Mouse (Mus musculus) hindbrain, embryonic 12.5 days (tissue): Measurements from ENCODE around the gene Agbl2. TPM values are rescaled to one million over a fixed set of nuclear protein-coding genes. Genes with fewer than 3 reads are reported as not detected.
A peak's percentile ranks its signal among the peaks of the same experiment; 100 is the strongest.

Source experiments
- ATAC-seq: fragments of 200-750 bp; cut with Nextera tagmentation; 2 replicates; pipeline ENCODE4 v1.8.0; 2017; ENCODE audit warnings: moderate TSS enrichment; ENCODE audit not compliant: low FRiP score
- H3K27ac ChIP-seq: fragments of 300-500 bp; sonication (generic); 2 replicates; pipeline ENCODE4 v1.5.1; 2016; ENCODE audit warnings: mild to moderate bottlenecking
- H3K27me3 ChIP-seq: fragments of 300-500 bp; sonication (generic); 2 replicates; pipeline ENCODE4 v1.6.1; 2016; ENCODE audit warnings: mild to moderate bottlenecking
- H3K36me3 ChIP-seq: fragments of 300-500 bp; sonication (generic); 2 replicates; pipeline ENCODE4 v1.6.1; 2016; ENCODE audit warnings: mild to moderate bottlenecking
- H3K4me1 ChIP-seq: fragments of 300-500 bp; sonication (generic); 2 replicates; pipeline ENCODE4 v1.6.1; 2016
- H3K4me2 ChIP-seq: fragments of 300-500 bp; sonication (generic); replicated peaks from 2 replicates; pipeline ENCODE4 v1.6.1; 2016; ENCODE audit warnings: mild to moderate bottlenecking
- H3K4me3 ChIP-seq: fragments of 300-500 bp; sonication (generic); 2 replicates; pipeline ENCODE4 v1.5.1; 2016; ENCODE audit warnings: mild to moderate bottlenecking
- H3K9ac ChIP-seq: fragments of 300-500 bp; sonication (generic); 2 replicates; pipeline ENCODE4 v1.6.1; 2016; ENCODE audit warnings: mild to moderate bottlenecking, moderate library complexity
- H3K9me3 ChIP-seq: fragments of 300-500 bp; sonication (generic); replicated peaks from 2 replicates; pipeline ENCODE4 v1.6.1; 2016; ENCODE audit warnings: mild to moderate bottlenecking
- WGBS: fragments of 180-500 bp; shearing (Covaris S2); methylation state at CpG from one replicate; pipeline ENCODE4 v1.1.7; 2016; 5-methylcytosine and 5-hydroxymethylcytosine counted together
- polyA plus RNA-seq: library from polyadenylated mRNA; unstranded; fragments of >200 nt; fragmentation: Nextera tagmentation; extraction: Ambion mirVana; gene quantifications from 2 replicates; pipeline ENCODE4 v1.2.1, GENCODE M21; 2016

Gene Agbl2
- polyA plus RNA-seq, 1 experiment from 2014 or later = 1.4 TPM

DNA sequence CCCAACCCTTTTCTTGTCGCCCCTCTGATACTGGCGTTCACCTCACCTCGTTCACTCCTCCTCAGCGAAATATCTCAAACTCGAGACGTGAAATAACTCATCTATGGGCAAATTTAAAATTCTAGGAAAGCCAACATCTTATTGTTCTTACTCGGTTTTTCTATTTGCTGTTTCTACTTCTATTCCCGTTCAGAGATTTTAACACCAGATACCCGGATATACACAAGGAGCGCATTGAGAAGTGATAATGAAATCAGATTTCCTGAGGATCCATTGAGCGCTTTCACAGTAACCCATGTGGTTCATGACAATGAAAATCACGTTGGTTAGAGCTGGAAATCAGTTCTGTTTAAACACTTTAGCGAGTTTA, 65.1 kb downstream of the Agbl2 start:
- WGBS = 2% methylated on average over 13 of the region's 13 CpGs
- Histone ChIP-seq H3K9me3 (no peaks in the 10 kb centered on the region), H3K9ac (peak overlapping the region; percentile 93), H3K27ac (peak overlapping the region; percentile 92), H3K4me1 (peaks cover 20% of the 10 kb centered on the region), H3K4me3 (peak overlapping the region; percentile 85), H3K36me3 (peaks cover 24% of the 10 kb centered on the region), H3K4me2 (peak overlapping the region; percentile 66), H3K27me3 (no peaks in the 10 kb centered on the region)
- no peak for ATAC-seq

GRCm38 (mm10) chr2:90848331-90848730, 65.8 kb downstream of the Agbl2 start:
- Histone ChIP-seq H3K9me3 (no peaks in the 10 kb centered on the region), H3K4me1 (peaks cover 20% of the 10 kb centered on the region), H3K4me3 (peak overlapping the region; percentile 85), H3K36me3 (peaks cover 30% of the 10 kb centered on the region), H3K27me3 (no peaks in the 10 kb centered on the region), H3K27ac (no peak overlapping the region), H3K9ac (peak overlapping the region; percentile 93), H3K4me2 (peak overlapping the region; percentile 66)
- no peak for ATAC-seq
- 93% methylated on average over 5 of the region's 5 CpGs for WGBS

GRCm38 (mm10) chr2:90850401-90850800, 67.9 kb downstream of the Agbl2 start:
- H3K27me3 ChIP-seq = no peaks in the 10 kb centered on the region
- no peaks in the 10 kb centered on the region for H3K9me3 ChIP-seq
- no peak overlapping the region for H3K27ac ChIP-seq
- no peak overlapping the region for H3K4me2 ChIP-seq
- no peak overlapping the region for H3K4me3 ChIP-seq
- H3K4me1 ChIP-seq = peaks cover 20% of the 10 kb centered on the region
- peaks cover 50% of the 10 kb centered on the region for H3K36me3 ChIP-seq
- WGBS = 95% methylated on average over 1 of the region's 1 CpGs
- no peak for ATAC-seq
- H3K9ac ChIP-seq = no peak overlapping the region

GRCm38 (mm10) chr2:90861486-90861885, 79.0 kb downstream of the Agbl2 start:
- ATAC-seq = no peak
- Histone ChIP-seq H3K36me3 (peaks cover 75% of the 10 kb centered on the region), H3K4me1 (no peaks in the 10 kb centered on the region), H3K27ac (no peak overlapping the region), H3K9me3 (no peaks in the 10 kb centered on the region), H3K9ac (no peak overlapping the region), H3K4me2 (no peak overlapping the region), H3K4me3 (no peak overlapping the region), H3K27me3 (no peaks in the 10 kb centered on the region)
- WGBS = 92% methylated on average over 2 of the region's 2 CpGs

- no peak overlapping the region for H3K4me3 ChIP-seq
- peak; percentile 57; the same call in 1 of the 2 replicates for ATAC-seq
- peaks cover 76% of the 10 kb centered on the region for H3K36me3 ChIP-seq
- no peak overlapping the region for H3K27ac ChIP-seq
- no peaks in the 10 kb centered on the region for H3K27me3 ChIP-seq
- H3K9me3 ChIP-seq = no peaks in the 10 kb centered on the region
- H3K4me2 ChIP-seq = no peak overlapping the region
- H3K9ac ChIP-seq = no peak overlapping the region
- no peaks in the 10 kb centered on the region for H3K4me1 ChIP-seq
These were observed 81.7 kb downstream of the Agbl2 start for GRCm38 (mm10) chr2:90864184-90864583.

- Histone ChIP-seq H3K4me2 (no peak overlapping the region), H3K4me1 (no peaks in the 10 kb centered on the region), H3K27me3 (no peaks in the 10 kb centered on the region), H3K4me3 (no peak overlapping the region), H3K36me3 (peaks cover 56% of the 10 kb centered on the region), H3K9ac (no peak overlapping the region), H3K9me3 (no peaks in the 10 kb centered on the region), H3K27ac (no peak overlapping the region)
- peak; percentile 87 for ATAC-seq
- WGBS = 31% methylated on average over 3 of the region's 3 CpGs
These were observed 84.0 kb downstream of the Agbl2 start for GRCm38 (mm10) chr2:90866524-90866923.

DNA sequence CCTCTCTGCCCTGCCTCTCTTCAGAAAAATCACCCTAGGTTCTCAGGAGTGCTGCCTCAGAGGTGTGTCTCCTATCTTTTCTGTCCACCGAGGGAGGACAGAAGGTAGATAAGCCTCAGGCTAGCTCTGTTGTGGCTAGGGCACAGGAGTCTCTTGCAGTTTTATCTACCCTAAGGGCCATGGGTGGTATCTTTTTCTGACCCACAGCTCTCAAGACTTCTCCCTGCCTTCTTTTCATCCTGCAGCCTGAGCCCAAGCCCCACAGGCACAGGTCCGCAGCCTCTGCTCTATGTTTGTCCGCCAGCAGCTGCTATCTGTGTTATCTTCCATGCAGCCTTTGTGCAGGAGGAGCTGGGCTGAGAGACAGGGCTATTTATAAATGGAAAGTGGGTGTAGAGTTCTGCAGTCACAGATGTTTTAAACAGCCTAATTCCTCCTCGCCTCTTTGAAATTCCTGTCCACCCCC, 87.6 kb downstream of the Agbl2 start:
- Histone ChIP-seq H3K4me1 (no peaks in the 10 kb centered on the region), H3K4me3 (no peak overlapping the region), H3K9me3 (no peaks in the 10 kb centered on the region), H3K36me3 (peaks cover 24% of the 10 kb centered on the region), H3K27me3 (no peaks in the 10 kb centered on the region), H3K9ac (no peak overlapping the region), H3K27ac (peak overlapping the region; percentile 48; the same call in 1 of the 2 replicates), H3K4me2 (no peak overlapping the region)
- WGBS = 52% methylated on average over 4 of the region's 4 CpGs
- no peak for ATAC-seq

- Histone ChIP-seq H3K9ac (no peak overlapping the region), H3K36me3 (peaks cover 13% of the 10 kb centered on the region), H3K9me3 (no peaks in the 10 kb centered on the region), H3K4me2 (no peak overlapping the region), H3K27ac (no peak overlapping the region), H3K4me3 (no peak overlapping the region), H3K27me3 (no peaks in the 10 kb centered on the region), H3K4me1 (no peaks in the 10 kb centered on the region)
- WGBS = 68% methylated on average over 8 of the region's 8 CpGs
- no peak for ATAC-seq
These were observed 88.8 kb downstream of the Agbl2 start for GRCm38 (mm10) chr2:90871180-90871961.

DNA sequence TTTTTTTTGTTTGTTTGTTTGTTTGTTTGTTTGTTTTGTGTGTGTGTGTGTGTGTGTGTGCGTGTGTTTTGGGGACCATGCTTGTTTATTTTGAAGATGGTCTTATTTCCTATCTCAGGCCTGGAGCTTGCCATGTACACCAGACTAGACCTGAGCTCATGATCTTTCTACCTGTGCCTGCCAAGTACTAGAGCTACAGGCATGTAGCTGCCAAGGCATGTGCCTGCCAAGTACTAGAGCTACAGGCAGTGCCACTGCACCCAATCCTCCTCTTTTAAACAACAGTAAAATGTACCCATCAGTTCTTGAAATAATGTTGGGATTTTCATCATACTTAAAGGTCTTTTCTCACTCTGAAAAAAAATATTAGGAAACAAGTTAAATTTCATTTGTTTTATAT, 91.5 kb downstream of the Agbl2 start:
- no peaks in the 10 kb centered on the region for H3K27me3 ChIP-seq
- H3K9me3 ChIP-seq = no peaks in the 10 kb centered on the region
- WGBS = 90% methylated on average over 1 of the region's 1 CpGs
- H3K4me2 ChIP-seq = no peak overlapping the region
- H3K36me3 ChIP-seq = no peaks in the 10 kb centered on the region
- no peak overlapping the region for H3K4me3 ChIP-seq
- no peaks in the 10 kb centered on the region for H3K4me1 ChIP-seq
- no peak overlapping the region for H3K27ac ChIP-seq
- no peak for ATAC-seq
- no peak overlapping the region for H3K9ac ChIP-seq

DNA sequence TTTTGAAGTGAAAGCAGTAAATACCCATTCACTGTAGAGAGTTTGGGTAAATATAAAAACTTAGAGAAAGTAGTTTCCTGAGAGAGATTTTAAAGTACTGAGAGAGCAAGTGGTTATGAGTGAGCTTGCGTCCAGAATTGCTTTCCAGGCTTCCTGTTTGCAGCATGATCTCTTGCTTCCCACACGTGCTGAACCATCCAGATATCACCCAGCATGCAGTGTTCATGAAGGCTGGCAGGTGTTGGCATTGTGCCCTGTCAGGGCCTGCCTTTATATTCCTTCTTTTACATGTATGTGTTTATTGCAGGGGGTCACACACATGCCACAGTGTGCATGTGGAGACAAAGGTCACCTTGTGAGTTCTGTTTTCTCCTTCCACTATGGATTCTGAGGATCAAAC, 92.7 kb downstream of the Agbl2 start:
- Histone ChIP-seq H3K27ac (no peak overlapping the region), H3K4me2 (no peak overlapping the region), H3K36me3 (no peaks in the 10 kb centered on the region), H3K9ac (no peak overlapping the region), H3K4me3 (no peak overlapping the region), H3K27me3 (peaks cover under 1% of the 10 kb centered on the region; the same call in 1 of the 2 replicates), H3K4me1 (no peaks in the 10 kb centered on the region), H3K9me3 (no peaks in the 10 kb centered on the region)
- 71% methylated on average over 2 of the region's 2 CpGs for whole genome bisulfite sequencing
- ATAC-seq = no peak

DNA sequence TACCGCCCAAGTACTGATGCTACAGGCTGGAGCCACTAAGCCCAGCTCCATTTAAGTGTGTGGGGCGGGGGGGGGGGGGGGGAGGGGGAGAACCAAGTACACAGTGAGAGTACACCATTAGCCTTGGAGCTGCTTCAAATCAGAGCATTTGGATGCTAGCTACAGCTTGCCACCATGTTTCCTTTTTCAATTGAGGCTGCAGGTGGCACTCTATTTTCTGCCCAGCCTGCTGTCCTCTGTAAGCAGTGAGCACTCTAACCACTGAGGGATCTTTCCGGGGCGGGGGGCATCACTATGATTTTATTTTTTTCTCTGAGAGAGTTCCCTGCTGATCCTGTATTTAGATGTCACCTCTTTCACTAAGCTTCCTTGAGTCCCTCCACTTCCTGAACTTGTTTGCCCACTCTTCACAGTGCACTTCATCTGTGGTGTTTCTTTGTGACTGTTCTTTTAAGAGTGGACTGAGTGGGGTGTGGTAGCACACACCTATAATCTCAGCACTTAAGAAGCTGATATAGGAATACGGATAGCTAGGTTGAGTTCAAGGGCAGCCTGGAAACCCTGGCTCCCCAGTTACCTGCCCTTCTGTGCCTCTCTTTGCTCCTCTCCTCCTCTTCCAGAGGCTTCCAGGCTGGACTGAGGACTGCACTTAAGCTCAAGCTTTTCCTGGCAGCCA, 95.2 kb downstream of the Agbl2 start:
- peaks cover 5% of the 10 kb centered on the region; the same call in 1 of the 2 replicates for H3K27me3 ChIP-seq
- ATAC-seq = no peak
- H3K4me2 ChIP-seq = no peak overlapping the region
- H3K36me3 ChIP-seq = no peaks in the 10 kb centered on the region
- H3K9ac ChIP-seq = no peak overlapping the region
- H3K27ac ChIP-seq = no peak overlapping the region
- WGBS = 82% methylated on average over 4 of the region's 5 CpGs
- no peak overlapping the region for H3K4me3 ChIP-seq
- H3K9me3 ChIP-seq = no peaks in the 10 kb centered on the region
- H3K4me1 ChIP-seq = no peaks in the 10 kb centered on the region

DNA sequence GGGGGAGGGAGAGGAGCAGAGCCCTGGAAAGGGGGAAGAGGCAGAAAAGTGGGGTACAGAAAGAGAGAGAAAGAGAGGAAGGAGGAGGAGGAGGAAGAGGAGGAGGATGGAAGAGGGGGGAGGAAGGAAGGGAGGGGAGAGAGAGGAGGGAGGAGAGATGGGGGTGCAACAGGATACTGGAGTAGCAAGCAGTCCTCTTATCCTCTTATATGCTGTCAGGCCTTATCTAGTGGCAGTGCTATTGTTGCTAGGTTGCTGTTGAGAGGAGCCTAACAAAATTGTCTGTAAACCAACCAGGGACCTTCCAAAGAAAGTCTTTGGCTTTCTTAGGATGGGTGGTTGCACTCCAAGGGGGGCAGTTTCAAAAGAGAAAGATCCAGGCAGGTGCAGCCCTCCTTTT, 96.9 kb downstream of the Agbl2 start:
- H3K9me3 ChIP-seq = no peaks in the 10 kb centered on the region
- ATAC-seq = no peak
- H3K27me3 ChIP-seq = peaks cover 7% of the 10 kb centered on the region
- H3K27ac ChIP-seq = no peak overlapping the region
- no peaks in the 10 kb centered on the region for H3K36me3 ChIP-seq
- H3K4me1 ChIP-seq = 0 out of 2 replicates have a peak, but pooled peaks cover 5% of the 10 kb centered on the region
- H3K4me2 ChIP-seq = no peak overlapping the region
- H3K4me3 ChIP-seq = no peak overlapping the region
- no peak overlapping the region for H3K9ac ChIP-seq
